Mouse (Mus musculus) spleen, postnatal 36 days (tissue): Measurements from ENCODE around the gene Zfp865.
A peak's percentile ranks its signal among the peaks of the same experiment; 100 is the strongest.
"Not testable (repeated sequence)": the region's sequence is repeated elsewhere in the genome, so short reads cannot be mapped to it uniquely, and the experiment has no call there.

Experiments
- DNase-seq, 2 experiments: peaks; one replicate each; pipeline ENCODE4 v3.0.0; 2022; ENCODE audit warnings: low spot score in 2 of 2, mixed read lengths in 1 of 2

Zfp865 gene

GRCm38 (mm10) chr7:5051193-5052192 is 31.3 kb downstream of the Zfp865 start, which contains the start of gene Zfp580:
TSS of gene Zfp580 (plus strand) at chr7:5051538.
- DNase-seq: peak; percentile 43 to 47

- DNase-seq: no peak
These were observed 32.3 kb downstream of the Zfp865 start for GRCm38 (mm10) chr7:5052438-5052837.

DNA sequence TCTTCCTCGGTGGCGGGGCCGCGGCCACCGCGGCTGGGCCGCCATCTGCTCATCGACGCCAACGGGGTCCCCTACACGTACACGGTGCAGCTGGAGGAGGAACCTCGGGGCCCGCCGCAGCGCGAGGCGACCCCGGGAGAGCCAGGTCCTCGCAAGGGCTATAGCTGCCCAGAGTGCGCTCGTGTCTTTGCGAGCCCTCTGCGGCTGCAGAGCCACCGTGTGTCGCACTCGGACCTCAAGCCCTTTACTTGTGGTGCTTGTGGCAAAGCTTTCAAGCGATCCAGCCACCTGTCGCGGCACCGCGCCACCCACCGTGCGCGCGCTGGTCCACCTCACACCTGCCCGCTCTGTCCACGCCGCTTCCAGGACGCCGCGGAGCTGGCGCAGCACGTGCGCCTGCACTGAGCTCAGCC is 32.8 kb downstream of the Zfp865 start:
- DNase-seq: no peak

GRCm38 (mm10) chr7:5053456-5054179 is 33.4 kb downstream of the Zfp865 start:
- no peak for DNase-seq

GRCm38 (mm10) chr7:5056651-5057263 is 36.6 kb downstream of the Zfp865 start:
- no peak for DNase-seq

DNA sequence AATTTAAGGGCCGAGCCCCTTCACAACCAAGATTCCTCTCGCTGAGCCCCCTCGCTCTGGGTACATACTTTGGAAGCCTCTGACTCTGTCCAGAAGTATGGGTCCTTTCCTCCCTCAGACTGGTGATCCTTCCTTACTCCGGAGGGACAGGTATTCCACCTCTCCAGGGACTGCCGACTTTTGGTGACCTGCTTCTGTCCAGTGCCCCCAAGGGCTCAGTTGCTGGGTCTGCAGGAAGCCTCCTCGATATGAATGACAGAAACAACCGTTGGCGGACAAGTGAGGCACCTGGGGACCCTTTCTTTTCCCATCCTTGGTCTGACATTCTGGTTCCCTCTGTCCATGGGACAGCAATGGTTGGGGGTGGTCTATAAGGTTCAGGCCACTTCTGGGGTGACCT is 37.2 kb downstream of the Zfp865 start:
- no peak for DNase-seq

- DNase-seq: peak in 1 of 2 experiments; percentile 36
These were observed 37.6 kb downstream of the Zfp865 start for GRCm38 (mm10) chr7:5057804-5058203.

- DNase-seq: no peak
These were observed 38.5 kb downstream of the Zfp865 start for GRCm38 (mm10) chr7:5058631-5059030.

GRCm38 (mm10) chr7:5059421-5059820 is 39.2 kb downstream of the Zfp865 start:
- DNase-seq: no peak

DNA sequence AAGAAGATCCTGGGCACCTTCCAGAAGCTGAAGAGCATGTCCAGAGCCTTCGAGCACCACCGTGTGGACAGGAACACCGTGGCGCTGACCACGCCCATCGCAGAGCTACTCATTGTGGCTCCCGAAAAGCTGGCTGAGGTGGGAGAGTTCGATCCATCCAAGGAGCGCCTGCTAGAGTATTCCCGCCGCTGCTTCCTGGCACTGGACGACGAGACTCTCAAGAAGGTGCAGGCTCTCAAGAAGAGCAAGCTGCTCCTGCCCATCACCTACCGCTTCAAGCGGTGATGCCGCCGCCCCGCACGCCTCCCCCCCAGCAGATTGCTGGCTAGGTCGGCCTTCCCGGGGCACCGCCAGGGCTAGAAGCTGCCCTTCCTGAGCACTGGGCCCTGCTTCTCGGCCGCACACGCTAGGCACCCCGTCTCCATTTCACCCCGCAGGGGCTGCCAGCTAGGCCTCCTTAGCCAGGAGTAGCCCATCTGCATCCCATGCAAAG is 40.1 kb downstream of the Zfp865 start:
- DNase-seq: peak; percentile 66 to 81

- peak; percentile 96 to 98 for DNase-seq
These were observed 41.0 kb downstream of the Zfp865 start for GRCm38 (mm10) chr7:5060944-5061773.

GRCm38 (mm10) chr7:5061774-5062359 is 41.7 kb downstream of the Zfp865 start, which contains the start of gene U2af2:
TSS of gene U2af2 (plus strand) at chr7:5062143.
- DNase-seq: peak; percentile 93 to 94

GRCm38 (mm10) chr7:5062360-5063001 is 42.3 kb downstream of the Zfp865 start:
- DNase-seq: peak in 1 of 2 experiments; percentile 72

DNA sequence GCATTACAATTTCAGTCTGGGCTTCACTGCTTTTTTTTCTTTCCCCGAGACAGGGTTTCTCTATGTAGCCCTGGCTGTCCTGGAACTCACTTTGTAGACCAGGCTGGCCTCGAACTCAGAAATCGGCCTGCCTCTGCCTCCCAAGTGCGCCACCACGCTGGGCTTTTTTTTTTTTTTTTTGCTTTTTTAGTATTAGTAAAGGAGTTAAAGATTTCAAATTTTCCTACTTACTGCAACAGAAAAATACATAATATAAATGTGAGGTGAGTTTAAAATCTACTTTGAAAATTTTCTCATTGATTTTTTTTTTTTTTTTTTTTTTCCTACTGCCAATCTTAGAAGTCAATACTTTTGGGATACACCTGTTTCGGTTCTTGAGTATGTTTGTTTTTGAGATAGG is 44.7 kb downstream of the Zfp865 start:
- no peak for DNase-seq

DNA sequence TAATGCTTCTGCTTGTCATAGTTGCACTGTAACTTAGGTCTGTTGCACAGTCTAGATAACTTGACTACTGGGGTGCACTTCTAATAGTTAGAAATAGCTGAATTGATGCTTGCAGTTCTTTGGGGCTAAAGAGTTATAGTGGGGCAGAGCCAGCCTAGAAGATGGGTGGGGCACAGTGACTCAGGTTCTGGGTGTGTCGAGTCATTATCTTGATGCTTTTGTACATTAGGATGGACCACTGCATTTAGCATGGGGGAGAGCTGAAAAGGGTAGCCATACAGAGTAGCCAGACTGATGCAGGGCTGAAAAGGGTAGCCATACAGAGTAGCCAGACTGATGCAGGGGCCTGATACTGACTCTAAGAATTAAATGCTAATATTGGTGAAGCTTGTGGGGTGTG is 53.4 kb downstream of the Zfp865 start:
- DNase-seq: no peak

DNA sequence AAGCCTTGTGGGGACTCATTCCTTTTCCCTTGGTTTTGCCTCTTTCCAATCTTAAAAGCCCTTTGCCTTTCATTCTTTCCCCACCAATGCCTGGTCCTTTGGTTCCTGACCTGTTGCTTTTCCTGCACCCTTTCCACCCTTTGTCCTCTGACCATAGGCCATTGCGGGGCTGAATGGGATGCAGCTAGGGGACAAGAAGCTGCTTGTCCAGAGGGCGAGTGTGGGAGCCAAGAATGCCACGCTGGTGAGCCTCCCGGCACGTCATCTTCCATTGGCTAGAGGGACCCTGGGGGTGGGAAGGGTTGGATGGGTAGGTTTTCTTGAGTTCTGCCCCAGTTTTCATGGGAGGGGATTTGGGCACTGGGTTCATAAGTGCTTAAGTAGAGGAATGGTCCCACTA is 54.8 kb downstream of the Zfp865 start:
- no peak for DNase-seq

DNA sequence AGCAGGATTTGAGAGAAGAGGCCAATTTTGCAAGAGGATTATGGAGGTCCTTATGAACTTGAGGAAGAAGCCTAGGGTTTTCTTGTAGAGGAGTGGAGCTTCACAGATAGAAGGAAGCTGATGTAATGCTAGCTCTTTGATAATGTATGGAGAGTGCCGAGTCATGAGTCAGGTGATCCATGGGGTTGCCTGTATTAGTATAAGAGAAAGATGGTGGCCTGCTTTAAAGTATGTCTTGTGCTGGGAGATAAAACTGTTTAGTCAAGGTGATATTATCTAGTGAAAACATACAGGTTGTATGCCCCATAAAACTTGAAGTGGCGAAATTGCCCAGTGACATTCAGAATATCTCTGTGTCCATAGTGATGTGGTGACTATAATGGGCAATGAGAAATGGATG is 56.8 kb downstream of the Zfp865 start:
- DNase-seq: no peak

DNA sequence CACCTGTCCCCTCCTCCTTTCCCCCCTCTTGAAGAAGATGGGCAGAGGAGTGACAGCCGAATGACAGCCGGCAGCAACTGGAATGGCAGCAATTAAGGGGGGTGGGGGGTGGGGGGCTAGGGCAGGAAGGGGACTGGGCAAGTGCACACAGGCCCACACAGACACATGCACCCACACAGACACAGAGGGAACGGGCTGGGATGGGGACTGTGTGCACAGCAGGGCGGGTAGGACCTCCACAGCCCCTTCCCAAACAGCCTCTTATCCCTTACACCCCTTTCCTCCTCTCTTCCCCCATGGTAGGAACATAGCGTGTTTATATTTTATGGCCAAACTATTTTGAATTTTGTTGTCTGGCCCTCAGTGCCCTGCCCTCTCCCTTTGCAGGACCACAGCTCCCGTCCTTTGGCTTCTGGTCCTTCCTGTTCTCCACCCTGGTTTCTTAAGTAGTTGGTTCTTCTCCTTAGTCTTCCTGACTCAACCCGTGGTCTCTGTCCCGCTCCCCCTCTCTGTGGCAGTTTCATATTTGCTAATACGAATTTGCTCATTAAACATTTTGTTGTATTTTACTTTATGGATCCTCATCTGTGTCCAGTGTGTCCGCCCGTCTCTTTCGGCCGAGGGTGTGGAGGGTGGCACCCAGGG is 59.3 kb downstream of the Zfp865 start:
- DNase-seq: not testable (repeated sequence)

DNA sequence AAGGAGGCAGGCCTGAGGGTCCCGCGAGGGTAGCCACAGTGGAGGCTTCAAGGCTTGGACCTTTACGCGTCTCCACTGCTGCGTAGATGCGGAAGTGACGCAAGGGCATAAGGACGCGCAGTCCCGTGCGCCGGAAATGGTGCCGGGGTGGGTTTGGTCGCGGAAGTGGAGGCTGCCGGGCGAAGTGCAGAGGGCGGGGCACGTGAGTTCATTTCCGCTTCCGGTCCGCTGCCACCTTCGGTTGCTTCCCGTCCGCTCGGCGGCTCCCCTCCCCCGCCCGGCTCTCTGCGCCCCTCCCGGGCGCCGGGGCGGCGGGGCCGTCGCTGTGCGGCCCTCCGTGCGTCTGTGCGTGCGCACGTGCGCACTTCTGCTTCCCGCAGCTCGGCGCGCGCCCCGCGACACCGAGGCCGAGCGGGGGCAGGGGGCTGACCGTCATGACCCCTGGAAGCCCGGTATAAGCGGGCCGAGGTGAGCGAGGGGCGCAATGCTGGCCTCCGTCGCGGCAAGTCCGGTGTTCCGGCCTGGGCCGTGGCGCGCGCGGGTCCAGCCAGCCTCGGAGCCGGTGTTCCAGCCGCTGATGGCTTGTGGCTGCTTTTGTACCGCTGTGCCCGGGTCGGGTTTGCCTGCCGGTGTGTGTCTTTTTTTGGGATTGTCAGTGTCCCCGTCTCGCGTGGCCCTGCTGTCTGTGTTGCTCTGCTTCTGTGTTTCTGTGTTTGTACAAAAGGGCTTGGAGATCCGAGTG is 60.0 kb downstream of the Zfp865 start, which contains the start of gene Epn1:
TSS of gene Epn1 (plus strand) at position 226 of the 742 bp plus-strand sequence.
- DNase-seq: peak; percentile 96
